Mouse (Mus musculus) ovary, postnatal 10 days (tissue): ENCODE measurements around the gene Tex12.
A peak's percentile ranks its signal among the peaks of the same experiment; 100 is the strongest.

Experiments used
- DNase-seq: peaks from one replicate; pipeline ENCODE4 v3.0.0; 2022; ENCODE audit warnings: low spot score

Tex12 gene

GRCm38 (mm10) chr9:50555094-50555446, 6.1 kb downstream of the Tex12 start, which contains the start of gene Bco2:
TSS of gene Bco2 (minus strand) at chr9:50555181.
- DNase-seq, result no peak

- no peak for DNase-seq
Observed at GRCm38 (mm10) chr9:50554241-50555093, 6.7 kb downstream of the Tex12 start, which contains the start of gene Il18. TSS of gene Il18 (plus strand) at chr9:50554827.

- DNase-seq, result no peak
Observed at GRCm38 (mm10) chr9:50553547-50553946, 7.6 kb downstream of the Tex12 start.

GRCm38 (mm10) chr9:50552206-50552605, 8.9 kb downstream of the Tex12 start:
- no peak for DNase-seq

GRCm38 (mm10) chr9:50548936-50549335, 12.2 kb downstream of the Tex12 start:
- no peak for DNase-seq

- no peak for DNase-seq
Observed at GRCm38 (mm10) chr9:50547859-50548478, 13.2 kb downstream of the Tex12 start.

- DNase-seq, result no peak
Observed at GRCm38 (mm10) chr9:50542401-50542800, 18.7 kb downstream of the Tex12 start.

GRCm38 (mm10) chr9:50540170-50540569, 21.0 kb downstream of the Tex12 start:
- no peak for DNase-seq

- no peak for DNase-seq
Observed at GRCm38 (mm10) chr9:50537295-50537694, 23.8 kb downstream of the Tex12 start.

GRCm38 (mm10) chr9:50536603-50537135, 24.5 kb downstream of the Tex12 start:
- no peak for DNase-seq

- no peak for DNase-seq
Observed at GRCm38 (mm10) chr9:50535930-50536329, 25.2 kb downstream of the Tex12 start.

GRCm38 (mm10) chr9:50533791-50534190, 27.3 kb downstream of the Tex12 start:
- DNase-seq, result no peak

- no peak for DNase-seq
Observed at GRCm38 (mm10) chr9:50533328-50533727, 27.8 kb downstream of the Tex12 start.

GRCm38 (mm10) chr9:50530890-50531289, 30.2 kb downstream of the Tex12 start:
- no peak for DNase-seq

- peak; percentile 97 for DNase-seq
Observed at GRCm38 (mm10) chr9:50528293-50528892, 32.7 kb downstream of the Tex12 start, which contains the start of gene Pts. TSS of gene Pts (minus strand) at chr9:50528724.

- no peak for DNase-seq
Observed at GRCm38 (mm10) chr9:50527860-50528259, 33.3 kb downstream of the Tex12 start.

- DNase-seq, result no peak
Observed at GRCm38 (mm10) chr9:50525585-50525984, 35.5 kb downstream of the Tex12 start.

GRCm38 (mm10) chr9:50524936-50525335, 36.2 kb downstream of the Tex12 start:
- no peak for DNase-seq

GRCm38 (mm10) chr9:50522574-50522973, 38.6 kb downstream of the Tex12 start:
- no peak for DNase-seq

GRCm38 (mm10) chr9:50521562-50521961, 39.6 kb downstream of the Tex12 start:
- no peak for DNase-seq

GRCm38 (mm10) chr9:50520748-50521147, 40.4 kb downstream of the Tex12 start:
- no peak for DNase-seq

- DNase-seq, result no peak
Observed at GRCm38 (mm10) chr9:50518781-50519180, 42.3 kb downstream of the Tex12 start.

- no peak for DNase-seq
Observed at GRCm38 (mm10) chr9:50515462-50515861, 45.7 kb downstream of the Tex12 start.
